Mouse (Mus musculus): Measurements from ENCODE around the gene Hsd17b1. TPM values are rescaled to one million over a fixed set of nuclear protein-coding genes. Genes with fewer than 3 reads are reported as not detected.

Hsd17b1 gene
- polyA plus RNA-seq, 1 experiment = not detected

- Histone ChIP-seq H3K79me2 (ENCODE audit: control insufficient read depth, insufficient read depth) (no peaks in the 10 kb centered on the region), H3K79me3 (ENCODE audit: low read depth) (no peaks in the 10 kb centered on the region), H3K4me3 (ENCODE audit: insufficient read depth, poor library complexity, severe bottlenecking) (no peak overlapping the region), H3K27me3 (ENCODE audit: control insufficient read depth, insufficient read depth, insufficient read length) (no peaks in the 10 kb centered on the region), H3ac (ENCODE audit: control insufficient read depth, insufficient read length, low read depth) (no peak overlapping the region), H3K36me3 (ENCODE audit: control insufficient read depth, insufficient read depth) (peaks cover 45% of the 10 kb centered on the region)
- TF ChIP-seq CEBPB (IDR thresholded peaks at IDR 0.05; ENCODE audit: low read depth) = no peak
- TF ChIP-seq MAX (IDR thresholded peaks at IDR 0.05) = no peak
- TF ChIP-seq FOSL1 (IDR thresholded peaks at IDR 0.05; ENCODE audit: insufficient read depth, low read length, poor library complexity, severe bottlenecking) = no peak
- no peak for TF ChIP-seq MYOG (IDR thresholded peaks at IDR 0.05; ENCODE audit: control insufficient read depth, extremely low read depth, insufficient read length)
- TF ChIP-seq CTCF (IDR thresholded peaks at IDR 0.05; ENCODE audit: control insufficient read depth, insufficient read depth, insufficient read length) = no peak
- TF ChIP-seq USF1 (IDR thresholded peaks at IDR 0.05; ENCODE audit: low read depth) = no peak
- no peak for TF ChIP-seq MYOD1 (IDR thresholded peaks at IDR 0.05; ENCODE audit: control insufficient read depth, insufficient read length, low read depth)
Measured at GRCm38 (mm10) chr11:101033856-101034500, 44.2 kb upstream of the Hsd17b1 start.

- Histone ChIP-seq H3K4me3 (ENCODE audit: insufficient read depth, poor library complexity, severe bottlenecking) (no peak overlapping the region), H3K36me3 (ENCODE audit: control insufficient read depth, insufficient read depth) (peaks cover 44% of the 10 kb centered on the region), H3K27me3 (ENCODE audit: control insufficient read depth, insufficient read depth, insufficient read length) (no peaks in the 10 kb centered on the region), H3ac (ENCODE audit: control insufficient read depth, insufficient read length, low read depth) (no peak overlapping the region), H3K79me2 (ENCODE audit: control insufficient read depth, insufficient read depth) (no peaks in the 10 kb centered on the region), H3K79me3 (ENCODE audit: low read depth) (no peaks in the 10 kb centered on the region)
- TF ChIP-seq CEBPB (IDR thresholded peaks at IDR 0.05; ENCODE audit: low read depth) = no peak
- no peak for TF ChIP-seq MYOG (IDR thresholded peaks at IDR 0.05; ENCODE audit: control insufficient read depth, extremely low read depth, insufficient read length)
- no peak for TF ChIP-seq MAX (IDR thresholded peaks at IDR 0.05)
- TF ChIP-seq CTCF (IDR thresholded peaks at IDR 0.05; ENCODE audit: control insufficient read depth, insufficient read depth, insufficient read length) = no peak
- no peak for TF ChIP-seq USF1 (IDR thresholded peaks at IDR 0.05; ENCODE audit: low read depth)
- TF ChIP-seq FOSL1 (IDR thresholded peaks at IDR 0.05; ENCODE audit: insufficient read depth, low read length, poor library complexity, severe bottlenecking) = no peak
- no peak for TF ChIP-seq MYOD1 (IDR thresholded peaks at IDR 0.05; ENCODE audit: control insufficient read depth, insufficient read length, low read depth)
Measured at GRCm38 (mm10) chr11:101034614-101035327, 43.4 kb upstream of the Hsd17b1 start.

GRCm38 (mm10) chr11:101035328-101035695 lies 42.9 kb upstream of the Hsd17b1 start:
- Histone ChIP-seq H3K79me2 (ENCODE audit: control insufficient read depth, insufficient read depth) (no peaks in the 10 kb centered on the region), H3K79me3 (ENCODE audit: low read depth) (no peaks in the 10 kb centered on the region), H3K36me3 (ENCODE audit: control insufficient read depth, insufficient read depth) (peaks cover 49% of the 10 kb centered on the region), H3ac (ENCODE audit: control insufficient read depth, insufficient read length, low read depth) (no peak overlapping the region), H3K4me3 (ENCODE audit: insufficient read depth, poor library complexity, severe bottlenecking) (no peak overlapping the region), H3K27me3 (ENCODE audit: control insufficient read depth, insufficient read depth, insufficient read length) (no peaks in the 10 kb centered on the region)
- no peak for TF ChIP-seq CTCF (IDR thresholded peaks at IDR 0.05; ENCODE audit: control insufficient read depth, insufficient read depth, insufficient read length)
- no peak for TF ChIP-seq MYOG (IDR thresholded peaks at IDR 0.05; ENCODE audit: control insufficient read depth, extremely low read depth, insufficient read length)
- no peak for TF ChIP-seq CEBPB (IDR thresholded peaks at IDR 0.05; ENCODE audit: low read depth)
- TF ChIP-seq USF1 (IDR thresholded peaks at IDR 0.05; ENCODE audit: low read depth) = no peak
- no peak for TF ChIP-seq MYOD1 (IDR thresholded peaks at IDR 0.05; ENCODE audit: control insufficient read depth, insufficient read length, low read depth)
- TF ChIP-seq MAX (IDR thresholded peaks at IDR 0.05) = no peak
- no peak for TF ChIP-seq FOSL1 (IDR thresholded peaks at IDR 0.05; ENCODE audit: insufficient read depth, low read length, poor library complexity, severe bottlenecking)

DNA sequence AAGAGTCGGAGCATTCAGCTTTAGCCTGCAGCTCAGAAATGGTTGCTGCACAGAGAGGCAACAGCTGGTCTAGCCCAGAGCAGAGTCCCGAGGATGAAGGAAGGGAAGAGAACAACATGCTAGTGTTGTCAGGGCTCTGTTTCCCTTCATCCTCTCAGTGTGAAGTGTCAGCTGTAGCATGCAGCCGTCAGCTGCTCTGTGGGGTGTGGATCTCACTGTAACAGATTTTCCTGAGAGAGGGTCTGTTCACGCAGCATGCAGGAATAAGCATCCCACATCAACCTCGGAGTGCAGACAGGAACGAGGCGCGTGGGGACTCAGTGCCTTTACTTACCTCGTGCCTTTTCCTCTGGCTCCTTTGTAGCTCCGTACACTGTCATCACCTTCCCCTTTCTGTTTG lies 40.4 kb upstream of the Hsd17b1 start:
- Histone ChIP-seq H3K36me3 (ENCODE audit: control insufficient read depth, insufficient read depth) (peaks cover 43% of the 10 kb centered on the region), H3K4me3 (ENCODE audit: insufficient read depth, poor library complexity, severe bottlenecking) (no peak overlapping the region), H3K79me3 (ENCODE audit: low read depth) (no peaks in the 10 kb centered on the region), H3ac (ENCODE audit: control insufficient read depth, insufficient read length, low read depth) (no peak overlapping the region), H3K27me3 (ENCODE audit: control insufficient read depth, insufficient read depth, insufficient read length) (no peaks in the 10 kb centered on the region), H3K79me2 (ENCODE audit: control insufficient read depth, insufficient read depth) (no peaks in the 10 kb centered on the region)
- no peak for TF ChIP-seq MYOG (IDR thresholded peaks at IDR 0.05; ENCODE audit: control insufficient read depth, extremely low read depth, insufficient read length)
- TF ChIP-seq FOSL1 (IDR thresholded peaks at IDR 0.05; ENCODE audit: insufficient read depth, low read length, poor library complexity, severe bottlenecking) = no peak
- TF ChIP-seq MYOD1 (IDR thresholded peaks at IDR 0.05; ENCODE audit: control insufficient read depth, insufficient read length, low read depth) = no peak
- no peak for TF ChIP-seq CEBPB (IDR thresholded peaks at IDR 0.05; ENCODE audit: low read depth)
- no peak for TF ChIP-seq MAX (IDR thresholded peaks at IDR 0.05)
- TF ChIP-seq CTCF (IDR thresholded peaks at IDR 0.05; ENCODE audit: control insufficient read depth, insufficient read depth, insufficient read length) = no peak
- no peak for TF ChIP-seq USF1 (IDR thresholded peaks at IDR 0.05; ENCODE audit: low read depth)

DNA sequence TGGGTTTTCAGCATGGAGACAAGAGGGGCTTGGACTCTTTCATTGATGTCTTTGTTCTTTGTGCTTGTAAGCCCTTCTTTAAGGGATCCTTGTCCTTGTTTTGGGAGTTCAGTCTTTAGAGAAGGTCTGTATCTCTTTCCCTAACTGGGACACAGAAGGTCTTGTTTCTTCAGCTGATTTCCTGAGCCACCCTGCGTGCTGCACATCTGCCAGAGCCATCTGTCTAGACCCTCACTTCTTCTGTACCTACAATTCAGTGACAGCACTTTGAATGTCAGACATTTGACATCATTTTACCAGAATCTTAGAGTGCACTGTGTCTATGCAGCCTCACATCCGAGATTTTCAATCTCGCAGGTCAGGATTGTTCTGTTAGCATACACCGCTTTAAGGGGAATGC lies 32.4 kb upstream of the Hsd17b1 start:
- Histone ChIP-seq H3K4me3 (ENCODE audit: insufficient read depth, poor library complexity, severe bottlenecking) (no peak overlapping the region), H3ac (ENCODE audit: control insufficient read depth, insufficient read length, low read depth) (no peak overlapping the region), H3K27me3 (ENCODE audit: control insufficient read depth, insufficient read depth, insufficient read length) (no peaks in the 10 kb centered on the region), H3K79me3 (ENCODE audit: low read depth) (no peaks in the 10 kb centered on the region), H3K79me2 (ENCODE audit: control insufficient read depth, insufficient read depth) (no peaks in the 10 kb centered on the region), H3K36me3 (ENCODE audit: control insufficient read depth, insufficient read depth) (peaks cover 44% of the 10 kb centered on the region)
- TF ChIP-seq MYOD1 (IDR thresholded peaks at IDR 0.05; ENCODE audit: control insufficient read depth, insufficient read length, low read depth) (no peak), CEBPB (IDR thresholded peaks at IDR 0.05; ENCODE audit: low read depth) (no peak), CTCF (IDR thresholded peaks at IDR 0.05; ENCODE audit: control insufficient read depth, insufficient read depth, insufficient read length) (no peak), MAX (IDR thresholded peaks at IDR 0.05) (no peak), USF1 (IDR thresholded peaks at IDR 0.05; ENCODE audit: low read depth) (no peak), FOSL1 (IDR thresholded peaks at IDR 0.05; ENCODE audit: insufficient read depth, low read length, poor library complexity, severe bottlenecking) (no peak)
